Mouse (Mus musculus) small intestine, adult 10 weeks (tissue): ENCODE data around the gene Sytl1. TPM values are rescaled to one million over a fixed set of nuclear protein-coding genes. Genes with fewer than 3 reads are reported as not detected.

Experiments used
- polyA plus RNA-seq: library from polyadenylated mRNA; stranded (reverse); fragments of 350-450 nt; fragmentation: Illumina TruSeq; extraction: RNeasy Lipid Tissue Mini Kit (QIAGEN cat#74804); gene quantifications from one replicate; pipeline ENCODE4 v1.2.3, GENCODE M21; 2014; ENCODE audit warnings: low replicate concordance

Gene Sytl1
- not detected for polyA plus RNA-seq

DNA sequence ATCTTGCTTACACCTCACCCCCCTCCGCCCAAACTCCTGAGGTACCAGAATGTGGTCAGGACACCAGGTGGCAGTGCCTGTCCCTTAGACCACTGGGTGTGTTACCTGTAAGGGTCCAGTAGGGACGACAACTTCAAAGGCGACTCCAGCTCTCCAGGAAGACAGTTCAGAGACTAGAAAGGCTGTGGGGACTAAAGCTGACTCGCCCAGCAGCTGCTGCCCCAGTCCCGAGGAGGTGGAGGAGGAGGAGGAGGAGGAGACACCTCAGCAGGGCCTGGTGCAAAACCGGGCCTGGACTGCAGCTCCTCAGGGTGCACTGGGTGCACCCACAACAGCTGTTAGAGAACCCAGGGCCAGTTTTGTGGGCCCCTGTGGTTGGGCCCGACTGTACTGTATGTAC, at the start of gene Sytl1:
TSS of gene Sytl1 (minus strand) at position 232 of the 400 bp plus-strand sequence.

DNA sequence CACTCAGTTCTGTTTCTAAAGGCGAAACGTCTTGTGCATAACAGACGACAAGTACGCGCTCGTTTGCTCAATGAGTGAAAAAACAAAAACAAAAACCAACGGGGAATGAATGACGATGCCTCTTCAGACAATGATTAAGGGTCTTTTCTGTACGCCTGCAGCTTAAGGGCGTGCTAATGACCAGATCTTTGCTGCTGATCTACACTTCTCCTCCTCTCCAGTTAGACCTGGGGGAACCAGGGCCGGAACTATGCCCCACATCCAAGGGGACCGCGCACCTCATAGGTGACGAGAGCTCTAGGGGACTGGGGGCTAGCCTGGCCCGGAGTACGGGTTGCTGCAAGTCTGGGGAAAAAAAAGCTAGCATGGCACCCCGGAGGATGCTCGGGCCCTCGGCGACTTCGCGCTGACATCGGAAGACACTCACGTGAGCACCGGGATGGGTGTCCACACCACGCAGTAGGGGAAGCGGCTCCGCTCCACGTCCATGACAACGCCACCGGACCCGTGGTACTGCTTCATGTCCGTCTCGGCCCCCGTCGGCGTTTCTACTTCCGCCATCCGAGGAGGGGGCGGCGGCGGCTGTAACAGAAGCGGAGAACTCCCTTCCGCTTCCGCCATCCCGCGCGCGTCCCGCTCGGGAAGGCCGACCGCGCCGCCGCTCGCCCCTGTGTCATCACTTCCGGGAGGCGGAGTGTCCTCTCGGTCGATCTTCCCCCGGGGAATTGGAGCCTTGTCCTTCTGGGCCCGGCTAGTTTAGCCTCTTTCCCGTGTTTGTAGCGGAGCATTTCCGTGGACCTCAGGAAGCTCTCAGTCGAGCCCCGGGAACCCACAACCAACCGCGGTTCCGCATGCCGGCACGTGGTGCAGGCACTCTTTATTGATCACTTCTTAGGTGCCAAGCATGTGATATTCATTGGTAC, 14.5 kb upstream of the Sytl1 start, which contains the start of gene Tmem222:
TSS of gene Tmem222 (minus strand) at position 689 of the 923 bp plus-strand sequence.

DNA sequence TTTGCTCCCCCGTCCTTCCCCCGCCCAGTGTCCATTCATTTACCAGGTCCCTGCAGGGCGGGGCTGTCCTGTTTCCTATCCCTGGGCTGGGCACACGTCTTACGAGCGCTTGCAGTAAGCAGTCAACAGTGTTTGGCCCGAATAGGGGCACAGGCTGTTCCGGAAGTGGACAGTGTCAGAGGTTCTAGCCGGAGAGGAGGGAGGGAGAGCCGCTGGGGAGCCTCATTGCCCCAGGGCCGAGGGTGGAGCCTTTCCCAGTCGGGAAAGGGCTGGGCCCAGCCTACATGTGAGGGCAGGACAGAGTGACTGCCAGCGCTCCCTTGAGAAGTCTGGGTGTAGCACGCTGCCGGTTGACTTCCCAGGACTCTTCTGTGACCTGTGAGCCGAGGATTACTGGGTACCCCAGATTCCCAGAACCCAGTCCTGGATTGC, 22.4 kb downstream of the Sytl1 start, which contains the start of gene Map3k6:
TSS of gene Map3k6 (plus strand) at position 329 of the 432 bp plus-strand sequence.

DNA sequence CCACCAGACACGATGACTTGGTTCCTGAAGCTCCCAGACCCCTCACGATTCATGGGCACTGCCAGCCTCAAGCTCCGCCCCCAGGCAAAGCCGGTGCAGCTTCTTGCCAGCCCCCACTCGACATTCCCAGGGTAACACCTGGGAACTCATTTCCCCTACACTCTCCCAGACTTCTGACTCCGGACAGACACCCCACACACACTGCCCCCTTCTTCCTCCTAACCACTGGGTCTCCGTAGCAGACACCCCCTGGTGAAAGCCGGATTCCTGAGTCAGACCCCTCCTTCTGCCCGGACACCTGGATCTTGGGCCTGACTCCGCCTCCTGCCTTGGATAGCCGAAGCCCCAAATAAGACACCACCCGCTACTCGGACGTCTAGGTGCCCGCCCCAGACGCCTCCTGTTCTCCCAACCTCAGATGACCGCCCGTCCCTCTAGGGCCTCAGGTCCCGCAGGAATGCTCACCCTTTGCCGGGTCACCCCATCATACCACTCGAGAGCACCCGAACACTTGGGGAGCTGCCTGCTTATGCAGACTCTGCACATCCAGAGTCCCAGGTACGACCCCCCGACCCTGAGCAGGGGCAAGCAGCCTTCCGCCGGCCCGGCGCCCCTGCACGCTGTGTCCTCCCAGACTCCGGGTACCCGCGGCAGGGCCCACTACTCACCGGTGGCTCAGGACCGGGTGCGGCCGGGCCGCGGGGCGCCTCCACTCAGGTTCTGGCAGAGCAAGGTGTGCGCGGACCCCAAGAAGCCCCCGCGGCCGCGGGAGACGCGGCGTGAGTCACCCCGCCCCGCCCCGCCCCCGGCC, 51.0 kb downstream of the Sytl1 start, which contains the start of the genes Cd164l2 and Gpr3:
TSS of gene Cd164l2 (plus strand) at position 381 of the 811 bp plus-strand sequence.
TSS of gene Gpr3 (minus strand) at position 786 of the 811 bp plus-strand sequence.

Other genes starting within 250 kb of the Sytl1 start
- gene Wasf2, start 132.6 kb downstream of the Sytl1 start, polyA plus RNA-seq: 123 TPM
- not detected for gene Cd164l2, start 51.0 kb downstream of the Sytl1 start, polyA plus RNA-seq
- gene Gpr3, start 50.6 kb downstream of the Sytl1 start, polyA plus RNA-seq: not detected
- not detected for gene Map3k6, start 22.3 kb downstream of the Sytl1 start, polyA plus RNA-seq
- gene Tmem222, start 14.7 kb upstream of the Sytl1 start, polyA plus RNA-seq: not detected
- 3.7 TPM for gene Wdtc1, start 90.4 kb upstream of the Sytl1 start, polyA plus RNA-seq
- gene Slc9a1, start 106.6 kb upstream of the Sytl1 start, polyA plus RNA-seq: 0.97 TPM
- not detected for gene Tent5b, start 217.0 kb upstream of the Sytl1 start, polyA plus RNA-seq
- 1.0 TPM for gene Trnp1, start 235.4 kb upstream of the Sytl1 start, polyA plus RNA-seq